Mouse (Mus musculus) ES-E14 (cell line): ENCODE results near the gene Tpm3-rs7.

Experiments
- CHD2 ChIP-seq: IDR thresholded peaks from 2 replicates; pipeline ENCODE4 v1.6.1; 2014; ENCODE audit warnings: mild to moderate bottlenecking, low read depth, low read length, inconsistent platforms
- HCFC1 ChIP-seq: IDR thresholded peaks from 2 replicates; pipeline ENCODE4 v1.6.1; 2012; ENCODE audit warnings: low read length, inconsistent platforms, borderline replicate concordance; ENCODE audit not compliant: insufficient read depth
- MAFK ChIP-seq: IDR thresholded peaks from 2 replicates; pipeline ENCODE4 v1.6.1; 2014; ENCODE audit warnings: mild to moderate bottlenecking, low read depth, low read length, inconsistent platforms; ENCODE audit not compliant: insufficient read depth
- ZC3H11A ChIP-seq: IDR thresholded peaks from 2 replicates; pipeline ENCODE4 v1.6.1; 2012; ENCODE audit warnings: low read depth, mild to moderate bottlenecking, inconsistent platforms, low read length, borderline replicate concordance
- ZNF384 ChIP-seq: IDR thresholded peaks from 2 replicates; pipeline ENCODE4 v1.6.1; 2012; ENCODE audit warnings: low read depth, low read length, inconsistent platforms

GRCm38 (mm10) chr14:113317023-113317422 lies 2.6 kb downstream of the Tpm3-rs7 start:
- no peak for TF ChIP-seq HCFC1
- no peak for TF ChIP-seq MAFK
- TF ChIP-seq ZNF384: no peak
- TF ChIP-seq CHD2: no peak
- TF ChIP-seq ZC3H11A: no peak
